Mouse (Mus musculus): ENCODE measurements around the gene Lrrc8b.

The Lrrc8b gene

DNA sequence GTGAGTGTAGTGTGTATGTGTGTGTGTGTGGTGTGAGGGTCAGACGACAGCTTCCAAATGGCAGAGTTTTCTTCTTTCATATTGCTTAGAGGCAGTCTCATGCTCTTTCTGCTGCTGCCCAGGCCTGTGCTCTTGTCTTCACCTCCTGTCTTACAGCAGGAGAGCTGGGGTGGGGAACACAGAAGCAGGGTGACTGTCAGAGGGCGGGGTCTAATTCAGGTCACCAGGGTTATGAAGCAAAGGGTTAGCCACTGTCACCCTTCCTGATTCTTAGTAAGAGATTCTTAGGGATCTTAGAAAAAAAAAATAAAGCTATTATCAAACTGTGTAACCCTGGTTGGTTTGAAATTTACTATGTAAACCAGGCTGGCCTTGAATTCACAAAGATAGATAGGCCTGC is 10.0 kb downstream of the Lrrc8b start:
- DNase-seq: no peak

- DNase-seq: no peak
These were observed 11.8 kb downstream of the Lrrc8b start for GRCm38 (mm10) chr5:105427326-105427725.

DNA sequence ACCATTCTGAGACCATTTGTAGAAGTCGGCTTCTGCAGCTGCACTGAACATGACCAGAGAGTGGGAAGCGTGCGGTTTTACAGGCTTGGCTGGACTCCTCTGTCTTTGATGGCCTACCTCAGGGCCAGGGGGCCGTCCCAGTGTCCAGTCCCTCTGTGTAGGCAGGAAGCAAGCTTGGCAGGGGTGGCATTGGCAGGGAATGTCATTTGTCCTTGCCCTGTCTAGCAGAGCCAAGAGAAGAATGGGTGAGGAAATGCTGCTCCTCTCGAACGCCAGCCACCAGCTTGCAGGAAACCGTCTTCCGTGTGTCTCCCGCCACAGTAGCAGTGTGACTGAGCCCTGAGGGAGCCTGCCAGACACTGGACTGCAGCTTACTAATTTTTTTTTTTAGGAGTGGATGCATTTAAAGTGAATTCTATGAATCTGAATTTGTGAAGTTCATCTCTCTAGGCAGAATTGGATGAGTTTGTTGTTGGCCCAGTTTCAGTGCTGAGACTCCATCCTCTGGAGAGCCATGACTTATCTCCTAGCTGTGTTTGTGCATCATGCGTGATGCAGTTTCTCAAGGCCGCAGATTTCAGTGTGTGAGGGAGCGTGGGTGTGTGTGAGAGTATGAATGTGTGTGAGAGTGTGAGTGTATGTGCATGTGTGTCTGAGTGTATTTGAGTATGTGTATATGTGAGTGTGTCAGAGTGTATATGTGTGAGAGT is 12.8 kb downstream of the Lrrc8b start:
- peak; percentile 43 for DNase-seq

- no peak for DNase-seq
These were observed 14.6 kb downstream of the Lrrc8b start for GRCm38 (mm10) chr5:105430148-105430547.

- DNase-seq: no peak
These were observed 24.0 kb downstream of the Lrrc8b start for GRCm38 (mm10) chr5:105439608-105440007.

- DNase-seq: no peak
These were observed 25.5 kb downstream of the Lrrc8b start for GRCm38 (mm10) chr5:105440992-105441535.

- no peak for DNase-seq
These were observed 26.8 kb downstream of the Lrrc8b start for GRCm38 (mm10) chr5:105442212-105443000.

DNA sequence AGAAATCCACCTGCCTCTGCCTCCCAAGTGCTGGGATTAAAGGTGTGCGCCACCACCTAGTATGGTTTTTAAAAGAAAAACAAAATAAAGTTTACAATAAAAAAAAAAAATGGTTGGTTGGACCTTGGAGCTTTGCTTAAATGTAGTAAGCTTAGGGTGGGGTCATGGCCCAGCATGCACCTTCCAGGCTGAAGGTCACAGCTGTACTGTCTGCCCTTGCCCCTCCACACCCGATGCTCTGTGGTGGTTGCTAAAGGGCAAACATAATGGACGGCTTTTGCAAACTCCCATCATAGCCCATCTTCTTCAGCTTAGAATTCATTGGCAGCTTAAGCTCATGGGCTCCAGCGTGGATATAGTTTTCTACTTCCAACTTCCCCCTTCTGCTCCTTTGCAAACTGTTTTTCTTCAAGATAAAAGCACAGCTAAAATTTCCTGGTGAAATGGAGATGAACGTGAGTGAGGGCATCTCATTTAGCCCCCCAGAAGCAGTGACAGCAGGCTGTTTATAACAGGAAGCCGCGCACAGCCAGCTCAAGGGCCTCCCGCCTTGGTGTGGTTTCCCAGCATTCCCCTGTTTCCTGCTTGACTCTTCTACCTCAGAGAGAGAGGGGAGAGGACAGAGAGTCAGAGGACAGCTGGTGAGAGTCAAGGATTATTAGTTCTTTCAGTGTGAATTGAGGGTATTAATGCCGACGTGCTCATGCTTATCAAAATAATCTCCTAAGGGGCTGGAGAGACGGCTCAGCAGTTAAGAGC is 27.7 kb downstream of the Lrrc8b start:
- no peak for DNase-seq

DNA sequence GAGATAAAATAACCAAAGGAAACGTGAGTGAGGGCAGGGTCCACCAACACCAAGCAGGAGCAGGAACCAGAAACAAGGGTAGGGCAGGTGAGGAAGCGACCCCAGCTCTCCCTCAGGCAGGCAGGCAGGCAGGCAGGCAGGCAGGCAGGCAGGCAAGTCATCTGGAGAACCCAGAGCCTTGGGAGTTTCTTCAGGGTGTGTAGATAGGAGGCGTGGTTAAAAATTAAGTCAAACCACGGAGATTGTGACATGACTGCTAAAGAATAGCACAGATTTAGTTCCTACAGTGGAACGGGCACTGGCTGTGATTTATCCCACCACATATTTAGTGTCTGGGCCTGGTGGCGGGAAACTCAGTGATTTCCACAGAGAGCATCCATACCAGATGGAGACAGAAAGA is 30.1 kb downstream of the Lrrc8b start:
- no peak for DNase-seq

- no peak for DNase-seq
These were observed 38.5 kb downstream of the Lrrc8b start for GRCm38 (mm10) chr5:105454105-105454504.

DNA sequence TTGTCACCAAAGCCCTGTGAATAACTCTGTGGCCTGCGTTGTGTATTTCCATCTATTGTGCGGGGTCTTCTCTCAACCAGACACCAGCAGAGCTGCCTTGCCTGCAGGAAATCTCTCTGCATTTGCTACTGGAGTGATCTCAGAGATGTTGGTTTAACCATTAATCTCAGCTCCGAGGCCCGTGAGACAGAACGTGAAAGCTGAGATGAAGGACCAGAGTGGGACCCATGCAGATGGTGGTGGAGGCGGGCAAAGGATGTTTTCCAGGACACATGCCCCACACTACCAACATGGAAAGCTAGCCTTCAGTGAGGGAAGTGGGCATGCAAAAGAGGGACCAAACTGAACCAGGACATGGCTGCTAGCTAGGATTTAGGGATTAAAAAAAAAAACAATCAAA is 43.5 kb downstream of the Lrrc8b start:
- DNase-seq: no peak

DNA sequence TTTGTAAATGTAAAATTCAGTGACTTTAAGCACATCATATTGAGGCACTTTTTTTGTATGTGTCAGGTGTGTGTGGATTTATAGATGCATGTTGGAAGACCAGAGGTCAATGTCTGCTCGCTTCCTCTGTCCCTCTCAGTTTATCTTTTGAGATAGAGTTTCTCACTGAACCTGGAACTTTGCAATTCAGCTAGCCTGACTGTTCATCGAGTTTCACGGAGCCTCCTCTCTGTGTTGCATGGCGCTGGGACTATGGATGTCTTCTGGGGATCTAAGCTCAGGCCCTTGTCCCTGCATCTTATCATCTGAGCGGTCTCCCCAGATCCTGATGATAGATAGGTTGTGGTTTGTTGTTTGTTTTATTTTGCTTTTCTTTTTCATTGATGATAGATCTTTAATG is 45.0 kb downstream of the Lrrc8b start:
- DNase-seq: no peak

DNA sequence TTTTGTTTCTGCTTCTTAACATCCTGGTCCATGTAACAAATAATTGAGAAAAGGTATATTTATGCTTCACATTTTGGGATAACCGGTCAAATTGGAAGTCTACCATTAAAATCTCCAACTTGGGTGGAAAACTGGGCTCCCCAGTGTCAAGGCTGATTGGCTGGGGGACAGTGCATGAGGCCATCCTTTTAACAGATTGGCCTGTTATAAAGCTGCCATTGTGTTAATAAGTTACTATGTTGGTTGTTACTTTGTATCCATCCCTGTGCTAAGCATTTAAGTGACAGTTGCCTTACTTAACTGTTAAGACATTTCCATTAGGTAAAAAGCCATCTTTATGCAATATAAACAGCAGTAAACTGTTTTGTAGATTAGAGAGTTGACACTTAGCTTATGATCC is 45.5 kb downstream of the Lrrc8b start:
- no peak for DNase-seq

- DNase-seq: no peak
These were observed 49.1 kb downstream of the Lrrc8b start for GRCm38 (mm10) chr5:105464671-105465070.

DNA sequence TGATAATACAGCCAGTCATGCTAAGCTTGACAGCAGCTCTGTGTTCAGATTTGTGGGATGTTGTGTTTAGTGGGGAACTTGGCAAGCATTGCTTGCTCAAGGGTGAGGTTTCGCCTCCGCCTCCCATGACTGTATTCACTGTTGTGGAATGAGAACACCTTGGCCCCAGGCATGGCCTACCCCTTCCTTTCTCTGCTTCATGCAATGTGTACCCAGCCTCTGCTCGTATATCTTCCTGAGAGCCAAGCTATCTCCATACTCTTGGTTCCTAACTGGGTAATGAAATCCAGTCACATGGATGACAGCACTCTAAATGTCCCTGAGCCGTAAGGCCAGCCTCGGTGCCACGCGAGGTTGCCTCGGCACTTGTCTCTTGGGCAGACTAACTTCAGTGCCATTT is 50.0 kb downstream of the Lrrc8b start:
- no peak for DNase-seq

DNA sequence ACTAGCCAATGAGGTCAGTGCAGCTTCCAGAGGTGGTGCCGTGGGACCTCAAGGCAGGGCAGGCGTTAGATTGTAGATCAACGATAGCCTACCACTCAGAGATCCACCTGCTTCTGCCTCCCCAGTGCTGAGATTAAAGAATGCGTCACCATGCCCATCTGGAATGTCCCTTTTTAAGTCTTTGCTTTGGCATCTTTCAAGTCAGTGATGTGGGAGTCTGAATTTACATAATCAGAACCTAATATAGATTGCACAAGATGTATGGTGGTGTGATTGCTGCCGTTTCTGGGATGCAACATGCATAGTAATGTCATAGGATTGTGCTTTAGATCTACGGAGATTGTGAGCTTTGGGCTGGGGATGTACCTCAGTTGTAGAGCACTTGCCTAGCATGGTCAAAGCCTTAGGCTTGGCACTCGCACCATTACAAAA is 50.9 kb downstream of the Lrrc8b start:
- no peak for DNase-seq

- no peak for DNase-seq
These were observed 51.7 kb downstream of the Lrrc8b start for GRCm38 (mm10) chr5:105467271-105467670.

GRCm38 (mm10) chr5:105472983-105473705 is 57.6 kb downstream of the Lrrc8b start:
- DNase-seq: no peak

GRCm38 (mm10) chr5:105477527-105477926 is 62.0 kb downstream of the Lrrc8b start:
- DNase-seq: no peak

GRCm38 (mm10) chr5:105479673-105480072 is 64.1 kb downstream of the Lrrc8b start:
- no peak for DNase-seq

GRCm38 (mm10) chr5:105480561-105480960 is 65.0 kb downstream of the Lrrc8b start:
- DNase-seq: no peak

DNA sequence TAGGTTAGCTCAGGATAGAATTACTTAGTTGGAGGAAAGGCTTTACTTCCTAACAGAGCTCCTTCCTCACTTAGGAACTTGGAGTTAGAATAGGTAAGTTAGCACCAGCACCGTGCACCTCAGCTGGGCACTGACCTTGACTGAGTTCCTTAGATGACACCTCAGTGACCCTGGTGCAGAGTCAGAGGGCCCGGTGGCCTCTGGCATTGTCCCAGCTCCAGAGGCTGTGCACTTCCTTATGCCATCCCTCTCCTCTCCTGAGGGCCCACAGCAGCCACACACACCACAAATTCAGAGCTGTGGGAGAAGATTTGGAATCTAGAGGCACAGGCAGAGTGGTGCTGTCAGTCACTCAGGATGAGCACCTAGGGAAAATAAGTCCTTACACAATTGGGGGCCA is 68.1 kb downstream of the Lrrc8b start:
- DNase-seq: no peak

- DNase-seq: no peak
These were observed 68.7 kb downstream of the Lrrc8b start for GRCm38 (mm10) chr5:105484247-105484646.
